In genomic region chr11:88626576-88626975, GRCm38 (mm10) we compare ENCODE assay signal across 11 mouse cellular contexts.
A peak's percentile ranks its signal among the peaks of the same experiment; 100 is the strongest.
DNase-seq lines count a peak whose midpoint lies in the region; ATAC-seq lines count a peak whose summit lies in the region.
"Had no signal": no experiment of that assay in that cellular context is flagged by ENCODE, and none has a peak within 500 bp of the region (broad histone marks: within the 10 kb centered on the region; RNA-seq: fewer than 3 reads in every experiment).

No protein-coding gene starts in this region.

- DNase-seq in adrenal gland, postnatal 36 days, result peak; percentile 69 to 75
- no peak for DNase-seq in left cerebral cortex, postnatal 25 days (ENCODE audit: low spot score in 2 of 2)
- no peak for DNase-seq in spleen, postnatal 4 days (ENCODE audit: low spot score in 2 of 2)
- DNase-seq: cerebellum, adult 2 months; liver, embryonic 13.5 days; right cerebral cortex, postnatal 14 days had no signal

- H3K9ac ChIP-seq in intestine, embryonic 16.5 days (ENCODE audit: low read depth, low read length), result no peak overlapping the region
- no peak overlapping the region for H3K9ac ChIP-seq in intestine, embryonic 15.5 days
- H3K9ac ChIP-seq in heart, embryonic 15.5 days, result no peak overlapping the region
- H3K9ac ChIP-seq in kidney, embryonic 16.5 days (replicated peaks; ENCODE audit: low read length), result 0 out of 2 replicates have a peak overlapping the region, but pooled peaks have one; percentile 17
- H3K9ac ChIP-seq: liver, embryonic 13.5 days had no signal

- peaks cover 64% of the 10 kb centered on the region for H3K4me1 ChIP-seq in intestine, embryonic 16.5 days (ENCODE audit: control insufficient read depth, insufficient read depth, low read length)
- peaks cover 43% of the 10 kb centered on the region for H3K4me1 ChIP-seq in intestine, embryonic 15.5 days (replicated peaks)
- H3K4me1 ChIP-seq in heart, embryonic 15.5 days (replicated peaks), result peaks cover 81% of the 10 kb centered on the region
- H3K4me1 ChIP-seq in kidney, embryonic 16.5 days (ENCODE audit: insufficient read depth, low read length), result peaks cover 91% of the 10 kb centered on the region

- H3K4me3 ChIP-seq in intestine, embryonic 16.5 days (ENCODE audit: low read length), result no peak overlapping the region
- H3K4me3 ChIP-seq in intestine, embryonic 15.5 days (replicated peaks), result no peak overlapping the region
- H3K4me3 ChIP-seq in heart, embryonic 15.5 days, result no peak overlapping the region
- H3K4me3 ChIP-seq in kidney, embryonic 16.5 days (ENCODE audit: low read length), result no peak overlapping the region
- H3K4me3 ChIP-seq: liver, embryonic 13.5 days had no signal

- intact Hi-C loops in left cerebral cortex, postnatal 25 days (cut with DNase I), result no loop called here

- no peak overlapping the region for H3K4me2 ChIP-seq in intestine, embryonic 16.5 days (ENCODE audit: low read depth, low read length)
- no peak overlapping the region for H3K4me2 ChIP-seq in intestine, embryonic 15.5 days (replicated peaks)
- H3K4me2 ChIP-seq in heart, embryonic 15.5 days, result no peak overlapping the region
- no peak overlapping the region for H3K4me2 ChIP-seq in kidney, embryonic 16.5 days (replicated peaks; ENCODE audit: low read depth, low read length)
- H3K4me2 ChIP-seq: liver, embryonic 13.5 days had no signal

- H3K36me3 ChIP-seq in intestine, embryonic 16.5 days (ENCODE audit: control insufficient read depth, insufficient read depth, low read length), result no peaks in the 10 kb centered on the region
- no peaks in the 10 kb centered on the region for H3K36me3 ChIP-seq in intestine, embryonic 15.5 days
- no peaks in the 10 kb centered on the region for H3K36me3 ChIP-seq in heart, embryonic 15.5 days
- H3K36me3 ChIP-seq in kidney, embryonic 16.5 days (ENCODE audit: insufficient read depth, low read length), result no peaks in the 10 kb centered on the region
- H3K36me3 ChIP-seq: liver, embryonic 13.5 days had no signal

- WGBS in intestine, embryonic 16.5 days, result 75% methylated on average over 8 of the region's 8 CpGs
- 81% methylated on average over 8 of the region's 8 CpGs for WGBS in intestine, embryonic 15.5 days
- WGBS in heart, embryonic 15.5 days, result 59% methylated on average over 8 of the region's 8 CpGs
- WGBS in kidney, embryonic 16.5 days, result 75% methylated on average over 8 of the region's 8 CpGs

- H3K27me3 ChIP-seq in intestine, embryonic 16.5 days (replicated peaks; ENCODE audit: control insufficient read depth, insufficient read depth, low read length), result no peaks in the 10 kb centered on the region
- H3K27me3 ChIP-seq in intestine, embryonic 15.5 days (replicated peaks), result no peaks in the 10 kb centered on the region
- H3K27me3 ChIP-seq in heart, embryonic 15.5 days, result no peaks in the 10 kb centered on the region
- no peaks in the 10 kb centered on the region for H3K27me3 ChIP-seq in kidney, embryonic 16.5 days (ENCODE audit: insufficient read depth, low read length)
- H3K27me3 ChIP-seq: liver, embryonic 13.5 days had no signal

- peak overlapping the region; percentile 13; the same call in 1 of the 2 replicates for H3K27ac ChIP-seq in intestine, embryonic 16.5 days (ENCODE audit: low read length)
- H3K27ac ChIP-seq in intestine, embryonic 15.5 days, result no peak overlapping the region
- peak overlapping the region; percentile 60 for H3K27ac ChIP-seq in heart, embryonic 15.5 days
- H3K27ac ChIP-seq in kidney, embryonic 16.5 days (ENCODE audit: low read length), result peak overlapping the region; percentile 79
- H3K27ac ChIP-seq: liver, embryonic 13.5 days had no signal

- H3K9me3 ChIP-seq in intestine, embryonic 16.5 days (ENCODE audit: control insufficient read depth, low read length), result no peaks in the 10 kb centered on the region
- H3K9me3 ChIP-seq in intestine, embryonic 15.5 days, result no peaks in the 10 kb centered on the region
- H3K9me3 ChIP-seq in heart, embryonic 15.5 days (replicated peaks), result no peaks in the 10 kb centered on the region
- no peaks in the 10 kb centered on the region for H3K9me3 ChIP-seq in kidney, embryonic 16.5 days (ENCODE audit: low read length)
- H3K9me3 ChIP-seq: liver, embryonic 13.5 days had no signal

- ATAC-seq in intestine, embryonic 16.5 days, result no peak
- ATAC-seq in intestine, embryonic 15.5 days, result no peak
- no peak for ATAC-seq in heart, embryonic 15.5 days (replicated peaks; ENCODE audit: insufficient number of reproducible peaks, insufficient read depth, low FRiP score, low read depth)
- no peak for ATAC-seq in kidney, embryonic 16.5 days (ENCODE audit: low FRiP score, low TSS enrichment)
- no peak for ATAC-seq in erythroid progenitor cell, adult 5-6 weeks (replicated peaks; ENCODE audit: low FRiP score, poor library complexity, severe bottlenecking)

Comparison
In these comparisons a context has a peak if more than half of its experiments do, and no peak if none do; other contexts are left out.
1. DNase-seq: peak in adrenal gland, postnatal 36 days (2 of 2); none in left cerebral cortex, postnatal 25 days (0 of 2) and spleen, postnatal 4 days (0 of 2).